Comparison of ENCODE assay signal across 8 mouse cellular contexts in the genomic region with DNA sequence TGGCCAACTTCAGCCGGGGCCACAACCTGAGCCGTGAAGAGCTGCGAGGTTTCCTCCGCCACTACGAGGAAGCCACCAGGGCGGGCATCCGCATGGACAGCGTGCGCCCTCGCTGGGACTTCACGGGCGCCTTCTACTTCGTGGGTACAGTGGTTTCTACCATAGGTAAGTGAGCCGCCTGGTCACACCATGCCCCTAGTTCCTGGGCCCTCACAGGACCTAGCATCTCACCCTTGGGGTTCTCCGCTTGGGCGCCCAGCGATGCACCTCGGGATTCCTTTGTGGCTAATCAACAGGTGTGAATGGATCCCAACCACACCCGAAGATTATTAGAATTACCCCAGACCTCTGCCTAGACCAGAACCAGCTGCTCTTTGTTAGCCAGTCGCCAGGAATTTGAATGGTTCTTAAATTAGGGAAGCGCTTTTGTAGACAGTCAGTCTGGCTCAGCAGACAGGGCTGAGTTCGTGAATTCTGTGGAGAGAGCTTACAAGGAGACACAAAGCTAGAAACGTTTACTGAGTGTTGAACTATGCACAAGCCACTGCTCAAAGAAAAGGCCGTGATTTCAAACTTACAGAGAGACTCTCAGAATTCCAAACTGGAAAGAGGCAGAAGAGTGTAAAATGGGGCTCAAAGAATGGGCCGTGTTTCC. TPM values are rescaled to one million over a fixed set of nuclear protein-coding genes. Genes with fewer than 3 reads are reported as not detected.
DNase-seq lines count a peak whose midpoint lies in the region; ATAC-seq and TF ChIP-seq lines count a peak whose summit lies in the region.

No protein-coding gene starts in this region.

- H3K4me2 ChIP-seq in kidney, embryonic 15.5 days = peak overlapping the region; percentile 97
- peak overlapping the region; percentile 99 for H3K4me2 ChIP-seq in hindbrain, embryonic 12.5 days (replicated peaks)
- H3K4me2 ChIP-seq in midbrain, embryonic 11.5 days = peak overlapping the region; percentile 90

- TF ChIP-seq POLR2A in cortical plate, adult 2 months (IDR thresholded peaks at IDR 0.05; ENCODE audit: extremely low read depth, insufficient read depth, low read length) = no peak

- intact Hi-C loops in left cerebral cortex, postnatal 4 days (cut with DNase I) = loop anchor here (5.0 kb wide), 1 partner anchor 141 kb away; no protein-coding TSS in a partner anchor

- peak overlapping the region; percentile 36; the same call in 1 of the 2 replicates for H3K9ac ChIP-seq in kidney, embryonic 15.5 days
- peak overlapping the region; percentile 69 for H3K9ac ChIP-seq in hindbrain, embryonic 12.5 days
- H3K9ac ChIP-seq in midbrain, embryonic 11.5 days (ENCODE audit: low read length) = peak overlapping the region; percentile 55

- no peaks in the 10 kb centered on the region for H3K9me3 ChIP-seq in kidney, embryonic 15.5 days (replicated peaks)
- no peaks in the 10 kb centered on the region for H3K9me3 ChIP-seq in hindbrain, embryonic 12.5 days (replicated peaks)
- no peaks in the 10 kb centered on the region for H3K9me3 ChIP-seq in midbrain, embryonic 11.5 days (ENCODE audit: control insufficient read depth, low read length)

- no peak; the same call in 1 of the 2 replicates for ATAC-seq in kidney, embryonic 15.5 days (replicated peaks; ENCODE audit: low FRiP score)
- no peak for ATAC-seq in hindbrain, embryonic 12.5 days (ENCODE audit: low FRiP score)
- ATAC-seq in midbrain, embryonic 11.5 days (ENCODE audit: low FRiP score) = peak; percentile 28; the same call in 1 of the 2 replicates
- no peak for ATAC-seq in activated CD4-positive, CD25-positive, alpha-beta regulatory T cell, adult 4 months

- no peak for TF ChIP-seq CTCF in cortical plate, adult 2 months (IDR thresholded peaks at IDR 0.05; ENCODE audit: extremely low read depth, insufficient read depth, low read length)

- 3% methylated on average over 25 of the region's 25 CpGs for WGBS in kidney, embryonic 15.5 days
- 4% methylated on average over 25 of the region's 25 CpGs for WGBS in hindbrain, embryonic 12.5 days
- WGBS in midbrain, embryonic 11.5 days = 4% methylated on average over 25 of the region's 25 CpGs

- H3K4me1 ChIP-seq in kidney, embryonic 15.5 days = peaks cover 25% of the 10 kb centered on the region
- H3K4me1 ChIP-seq in cortical plate, adult 2 months (ENCODE audit: control insufficient read depth, insufficient read depth, low read length) = no peaks in the 10 kb centered on the region
- H3K4me1 ChIP-seq in hindbrain, embryonic 12.5 days = peaks cover 29% of the 10 kb centered on the region
- H3K4me1 ChIP-seq in midbrain, embryonic 11.5 days (ENCODE audit: control insufficient read depth, insufficient read depth, low read length) = peaks cover 26% of the 10 kb centered on the region

- H3K4me3 ChIP-seq in kidney, embryonic 15.5 days (replicated peaks) = peak overlapping the region; percentile 52
- H3K4me3 ChIP-seq in cortical plate, adult 2 months (ENCODE audit: insufficient read depth, low read length) = peak overlapping the region; percentile 72
- H3K4me3 ChIP-seq in hindbrain, embryonic 12.5 days = peak overlapping the region; percentile 53
- H3K4me3 ChIP-seq in midbrain, embryonic 11.5 days (ENCODE audit: low read depth, low read length) = peak overlapping the region; percentile 49

- no peak overlapping the region for H3K27ac ChIP-seq in kidney, embryonic 15.5 days
- H3K27ac ChIP-seq in cortical plate, adult 2 months (ENCODE audit: insufficient read depth, low read length) = no peak overlapping the region
- no peak overlapping the region for H3K27ac ChIP-seq in hindbrain, embryonic 12.5 days
- H3K27ac ChIP-seq in midbrain, embryonic 11.5 days (ENCODE audit: low read depth, low read length) = no peak overlapping the region

- H3K36me3 ChIP-seq in kidney, embryonic 15.5 days = no peaks in the 10 kb centered on the region
- H3K36me3 ChIP-seq in hindbrain, embryonic 12.5 days = no peaks in the 10 kb centered on the region
- H3K36me3 ChIP-seq in midbrain, embryonic 11.5 days (ENCODE audit: control insufficient read depth, insufficient read depth, low read length) = no peaks in the 10 kb centered on the region

- DNase-seq in kidney, postnatal 10 days = no peak
- DNase-seq in midbrain, embryonic 11.5 days (ENCODE audit: low spot score, missing footprints) = peak; percentile 93
- DNase-seq in left cerebral cortex, postnatal 4 days = no peak
- no peak for DNase-seq in ovary, postnatal 36 days (ENCODE audit: low spot score)

- H3K27me3 ChIP-seq in kidney, embryonic 15.5 days = peaks cover 82% of the 10 kb centered on the region
- H3K27me3 ChIP-seq in hindbrain, embryonic 12.5 days = peaks cover 72% of the 10 kb centered on the region
- H3K27me3 ChIP-seq in midbrain, embryonic 11.5 days (ENCODE audit: control insufficient read depth, insufficient read depth, low read length) = peaks cover 59% of the 10 kb centered on the region

RNA-seq across cellular contexts. Expression of a gene that starts 1.9 kb away (rescaled TPM):
- 0.42 and 0.44 TPM in 2 replicates for polyA plus RNA-seq in kidney, embryonic 15.5 days (2015; fragmentation: Nextera tagmentation; extraction: Ambion mirVana)
- polyA plus RNA-seq in cortical plate, adult 2 months (2012; rRNA removed) = 4.5 and 6.0 TPM in 2 replicates
- 0.39 and 1.1 TPM in 2 replicates for polyA plus RNA-seq in hindbrain, embryonic 12.5 days (2016; fragmentation: Nextera tagmentation; extraction: Ambion mirVana)
- polyA plus RNA-seq in midbrain, embryonic 11.5 days (2014; fragmentation: Nextera tagmentation; extraction: Ambion mirVana) = 0.15 and 0.18 TPM in 2 replicates
- 1 to 10 TPM; 1.5 to 2.0 TPM for total RNA-seq in left cerebral cortex, postnatal 4 days (2021)
- not detected for polyA plus RNA-seq in activated CD4-positive, CD25-positive, alpha-beta regulatory T cell, adult 4 months (2017; shearing (Covaris generic))
